Mouse (Mus musculus) neural tube, embryonic 11.5 days (tissue): Measurements from ENCODE around the gene Lyar. TPM values are rescaled to one million over a fixed set of nuclear protein-coding genes. Genes with fewer than 3 reads are reported as not detected.

Experiments used
- ATAC-seq: fragments of 200-750 bp; cut with Nextera tagmentation; 2 replicates; pipeline ENCODE4 v1.8.0; 2017; ENCODE audit warnings: moderate number of reproducible peaks, mild to moderate bottlenecking, moderate TSS enrichment, moderate library complexity; ENCODE audit not compliant: insufficient read depth, low FRiP score, low TSS enrichment
- DNase-seq: peaks from one replicate; pipeline ENCODE4 v3.0.0-alpha.2; 2015; ENCODE audit warnings: low spot score
- H3K27ac ChIP-seq: fragments of 300-500 bp; sonication (generic); 2 replicates; pipeline ENCODE4 v1.5.1; 2014; ENCODE audit warnings: low read depth, mild to moderate bottlenecking, low read length
- H3K27me3 ChIP-seq: fragments of 300-500 bp; sonication (generic); 2 replicates; pipeline ENCODE4 v1.6.1; 2014; ENCODE audit warnings: mild to moderate bottlenecking, low read length, mixed read lengths; ENCODE audit not compliant: control insufficient read depth, insufficient read depth
- H3K36me3 ChIP-seq: fragments of 300-500 bp; sonication (generic); 2 replicates; pipeline ENCODE4 v1.6.1; 2014; ENCODE audit warnings: mild to moderate bottlenecking, low read length, moderate library complexity, mixed read lengths; ENCODE audit not compliant: control insufficient read depth, insufficient read depth
- H3K4me1 ChIP-seq: fragments of 300-500 bp; sonication (generic); 2 replicates; pipeline ENCODE4 v1.6.1; 2014; ENCODE audit warnings: low read length, mixed read lengths; ENCODE audit not compliant: control insufficient read depth, insufficient read depth
- H3K4me2 ChIP-seq: fragments of 300-500 bp; sonication (generic); 2 replicates; pipeline ENCODE4 v1.6.1; 2014; ENCODE audit warnings: low read depth, mild to moderate bottlenecking, moderate library complexity
- H3K4me3 ChIP-seq: fragments of 300-500 bp; sonication (generic); 2 replicates; pipeline ENCODE4 v1.5.1; 2014; ENCODE audit warnings: low read depth, low read length
- H3K9ac ChIP-seq: fragments of 300-500 bp; sonication (generic); 2 replicates; pipeline ENCODE4 v1.6.1; 2014; ENCODE audit warnings: mild to moderate bottlenecking, low read length
- H3K9me3 ChIP-seq: fragments of 300-500 bp; sonication (generic); 2 replicates; pipeline ENCODE4 v1.6.1; 2016; ENCODE audit warnings: low read length; ENCODE audit not compliant: control insufficient read depth
- WGBS: fragments of 180-500 bp; shearing (Covaris S2); extraction: QIAGEN DNeasy Blood & Tissue Kit; methylation state at CpG from one replicate; pipeline ENCODE4 v1.1.7; 2014; 5-methylcytosine and 5-hydroxymethylcytosine counted together
- polyA plus RNA-seq: library from polyadenylated mRNA; unstranded; fragments of >200 nt; fragmentation: Nextera tagmentation; extraction: Ambion mirVana; gene quantifications from 2 replicates; pipeline ENCODE4 v1.2.1, GENCODE M21; 2014

Lyar gene
- polyA plus RNA-seq: 102 and 117 TPM in 2 replicates

GRCm38 (mm10) chr5:38220328-38220912, at the start of gene Lyar, which contains the start of gene Zbtb49:
Gene Lyar (plus strand): TSS chr5:38220470.
Gene Zbtb49 (minus strand): TSS chr5:38220457.
- H3K4me2 ChIP-seq: peak within 1 kb of the TSS; percentile 92
- no peaks in the 10 kb centered on the region for H3K27me3 ChIP-seq
- WGBS: under 1% methylated on average over 55 of the region's 55 CpGs
- peaks cover 11% of the 10 kb centered on the region for H3K4me1 ChIP-seq
- H3K27ac ChIP-seq: no peak within 1 kb of the TSS
- H3K36me3 ChIP-seq: peaks cover 2% of the 10 kb centered on the region; the same call in 1 of the 2 replicates
- ATAC-seq (peak; percentile 92), DNase-seq (peak; percentile 95)
- peak within 1 kb of the TSS; percentile 87 for H3K9ac ChIP-seq
- no peaks in the 10 kb centered on the region for H3K9me3 ChIP-seq
- H3K4me3 ChIP-seq: peak within 1 kb of the TSS; percentile 93

DNA sequence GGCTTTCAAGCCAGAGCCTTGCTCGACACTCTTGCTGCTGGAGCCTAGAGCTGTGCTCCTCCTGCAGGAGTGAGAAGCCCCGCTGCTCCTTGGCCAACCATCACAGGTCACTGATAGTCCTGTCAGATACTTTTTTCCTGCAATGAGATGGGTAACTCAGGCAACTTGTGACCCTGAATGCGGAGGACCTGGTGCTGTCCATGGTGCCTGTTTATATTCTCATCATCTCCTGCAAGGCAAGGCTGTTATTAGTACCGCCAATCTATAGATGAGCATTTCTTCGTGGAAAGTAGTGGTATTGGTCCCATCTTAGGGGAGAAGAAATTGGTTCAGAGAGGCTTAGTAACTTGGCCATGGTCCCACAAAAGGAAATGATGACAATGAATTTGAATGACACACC, 46.5 kb upstream of the Lyar start:
- 53% methylated on average over 5 of the region's 5 CpGs for WGBS
- H3K27ac ChIP-seq: no peak overlapping the region
- H3K4me2 ChIP-seq: no peak overlapping the region
- H3K9ac ChIP-seq: no peak overlapping the region
- DNase-seq: no peak
- H3K27me3 ChIP-seq: no peaks in the 10 kb centered on the region
- H3K9me3 ChIP-seq: no peaks in the 10 kb centered on the region
- H3K4me1 ChIP-seq: no peaks in the 10 kb centered on the region
- H3K36me3 ChIP-seq: no peaks in the 10 kb centered on the region
- ATAC-seq: no peak
- H3K4me3 ChIP-seq: no peak overlapping the region

DNA sequence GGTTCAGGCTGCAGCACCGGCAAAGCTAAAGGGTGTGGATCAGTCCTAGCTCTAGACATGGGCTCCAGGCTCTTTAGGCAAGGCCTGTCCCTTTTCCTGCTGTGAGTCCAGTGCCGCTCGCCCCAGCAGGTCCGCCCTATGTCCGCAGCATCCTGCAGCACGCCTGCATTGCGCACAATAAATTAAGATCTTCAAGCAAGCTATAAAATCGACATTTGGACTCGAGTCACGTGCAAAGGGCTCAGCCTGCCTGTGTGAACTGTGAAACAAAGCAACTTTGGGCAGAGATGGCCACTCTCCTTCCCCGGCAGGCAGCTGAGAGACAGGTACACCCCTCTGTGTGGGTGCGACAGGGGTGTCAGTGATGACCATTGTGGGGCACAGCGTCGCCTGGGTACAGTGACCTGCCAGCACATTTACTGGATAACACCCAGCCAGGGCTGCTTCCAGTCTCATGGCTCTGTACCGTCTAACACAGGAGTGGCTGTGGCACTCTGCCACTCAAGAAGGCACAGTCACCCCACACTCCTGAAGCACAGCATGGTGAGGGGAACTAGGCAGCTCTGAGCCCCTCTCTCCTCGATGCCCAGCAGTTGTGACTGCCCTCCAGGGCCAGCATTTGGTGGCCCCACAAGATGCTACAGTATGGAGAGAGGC, 45.9 kb upstream of the Lyar start:
- no peaks in the 10 kb centered on the region for H3K9me3 ChIP-seq
- no peaks in the 10 kb centered on the region for H3K27me3 ChIP-seq
- no peaks in the 10 kb centered on the region for H3K36me3 ChIP-seq
- WGBS: 78% methylated on average over 16 of the region's 16 CpGs
- no peak overlapping the region for H3K4me2 ChIP-seq
- no peaks in the 10 kb centered on the region for H3K4me1 ChIP-seq
- DNase-seq (no peak), ATAC-seq (no peak)
- no peak overlapping the region for H3K4me3 ChIP-seq
- no peak overlapping the region for H3K27ac ChIP-seq
- H3K9ac ChIP-seq: no peak overlapping the region

DNA sequence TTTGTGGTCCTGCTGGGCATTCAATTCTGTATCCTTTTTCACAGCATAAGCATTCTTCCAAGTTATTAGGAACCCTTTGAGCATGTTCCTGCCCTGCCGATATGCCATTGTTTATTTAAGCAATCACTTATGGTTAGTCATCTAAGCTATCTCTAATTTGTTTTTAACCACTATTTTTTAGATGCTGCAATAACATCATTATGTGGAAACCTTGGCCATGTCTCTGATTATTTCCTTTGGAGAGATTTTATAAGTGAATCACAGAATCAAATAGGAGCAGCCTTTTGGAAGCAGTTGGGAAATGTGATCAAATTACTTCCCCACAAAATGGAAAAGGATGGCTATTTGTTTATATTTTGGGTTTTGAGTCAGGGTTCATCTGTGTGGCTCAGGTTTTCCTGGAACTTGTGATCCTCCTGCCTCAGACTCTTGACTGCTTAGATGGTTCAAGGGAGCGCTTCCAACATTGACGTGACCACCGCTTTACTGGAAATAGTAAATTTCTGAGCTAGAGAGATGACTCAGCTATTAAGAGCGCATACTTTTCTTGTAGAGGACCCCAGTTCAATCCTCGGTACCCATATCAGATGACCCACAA, 35.5 kb upstream of the Lyar start:
- H3K27me3 ChIP-seq: no peaks in the 10 kb centered on the region
- H3K27ac ChIP-seq: no peak overlapping the region
- ATAC-seq (no peak), DNase-seq (no peak)
- no peak overlapping the region for H3K4me3 ChIP-seq
- no peaks in the 10 kb centered on the region for H3K4me1 ChIP-seq
- no peak overlapping the region for H3K4me2 ChIP-seq
- H3K9me3 ChIP-seq: no peaks in the 10 kb centered on the region
- H3K9ac ChIP-seq: no peak overlapping the region
- 91% methylated on average over 6 of the region's 6 CpGs for WGBS
- H3K36me3 ChIP-seq: no peaks in the 10 kb centered on the region

DNA sequence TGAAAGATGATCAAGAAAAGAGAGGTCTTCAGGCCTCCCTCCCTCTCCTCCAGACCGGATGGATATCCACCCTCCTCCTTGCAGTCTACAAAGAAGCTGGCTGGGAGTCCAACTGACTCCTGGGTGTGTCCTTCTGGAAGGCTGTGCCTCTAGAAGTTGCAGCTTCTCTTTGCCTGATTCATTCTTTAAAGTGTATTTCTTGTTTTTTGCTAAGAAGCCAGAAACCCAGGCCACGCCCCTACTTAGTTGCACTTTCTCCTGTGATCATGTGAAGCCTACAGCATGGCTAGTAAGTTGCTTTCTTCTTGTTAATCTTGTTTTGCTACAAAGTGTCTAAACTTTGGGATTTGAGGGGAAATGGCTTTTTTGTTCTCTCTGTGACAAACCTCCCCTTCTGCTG, 33.3 kb upstream of the Lyar start:
- Histone ChIP-seq H3K4me2 (no peak overlapping the region), H3K27me3 (no peaks in the 10 kb centered on the region), H3K27ac (no peak overlapping the region), H3K9me3 (no peaks in the 10 kb centered on the region), H3K4me1 (no peaks in the 10 kb centered on the region), H3K9ac (no peak overlapping the region), H3K4me3 (no peak overlapping the region), H3K36me3 (no peaks in the 10 kb centered on the region)
- DNase-seq: no peak
- no peak for ATAC-seq
- 98% methylated on average over 2 of the region's 2 CpGs for WGBS

- Histone ChIP-seq H3K27ac (no peak overlapping the region), H3K4me1 (no peaks in the 10 kb centered on the region), H3K9ac (no peak overlapping the region), H3K27me3 (no peaks in the 10 kb centered on the region), H3K36me3 (no peaks in the 10 kb centered on the region), H3K4me3 (no peak overlapping the region), H3K9me3 (no peaks in the 10 kb centered on the region), H3K4me2 (no peak overlapping the region)
- ATAC-seq: no peak
- no peak for DNase-seq
- WGBS: 89% methylated on average over 3 of the region's 3 CpGs
These were observed 29.4 kb upstream of the Lyar start for GRCm38 (mm10) chr5:38190907-38191306.

DNA sequence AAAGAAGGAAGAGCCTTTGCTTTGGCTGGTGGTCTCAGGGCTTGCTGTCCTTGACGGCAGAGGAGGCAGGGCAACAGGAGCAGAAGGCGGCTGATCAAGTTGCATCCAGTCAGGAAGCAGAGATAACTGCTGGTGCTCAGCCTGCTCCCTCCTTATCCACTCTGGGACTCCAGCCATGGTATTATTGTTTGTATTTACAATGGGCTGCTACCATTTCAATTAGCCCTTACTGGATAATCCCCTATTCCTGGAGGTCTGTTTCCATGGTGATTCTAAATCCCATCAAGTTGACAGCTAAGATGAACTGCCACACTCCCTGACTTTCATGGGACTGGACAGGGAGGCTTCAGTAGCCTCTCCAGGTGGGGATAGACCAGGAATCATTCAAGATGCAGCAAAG, 25.3 kb upstream of the Lyar start:
- ATAC-seq: no peak
- no peaks in the 10 kb centered on the region for H3K4me1 ChIP-seq
- 56% methylated on average over 2 of the region's 2 CpGs for WGBS
- no peak overlapping the region for H3K4me2 ChIP-seq
- H3K36me3 ChIP-seq: no peaks in the 10 kb centered on the region
- no peak for DNase-seq
- H3K9ac ChIP-seq: no peak overlapping the region
- no peaks in the 10 kb centered on the region for H3K27me3 ChIP-seq
- H3K4me3 ChIP-seq: no peak overlapping the region
- no peak overlapping the region for H3K27ac ChIP-seq
- no peaks in the 10 kb centered on the region for H3K9me3 ChIP-seq

- Histone ChIP-seq H3K9me3 (no peaks in the 10 kb centered on the region), H3K27me3 (no peaks in the 10 kb centered on the region), H3K4me1 (no peaks in the 10 kb centered on the region), H3K36me3 (peaks cover 2% of the 10 kb centered on the region; the same call in 1 of the 2 replicates), H3K27ac (no peak overlapping the region), H3K4me2 (no peak overlapping the region), H3K4me3 (no peak overlapping the region), H3K9ac (no peak overlapping the region)
- DNase-seq: no peak
- no peak for ATAC-seq
These were observed 24.3 kb upstream of the Lyar start for GRCm38 (mm10) chr5:38195941-38196340.
